ENCODE assay signal across 29 mouse cellular contexts in genomic region chr3:94375861-94376260, GRCm38 (mm10). TPM values are rescaled to one million over a fixed set of nuclear protein-coding genes. Genes with fewer than 3 reads are reported as not detected.
"Had no signal": no experiment of that assay in that cellular context is flagged by ENCODE, and none has a peak within 500 bp of the region (broad histone marks: within the 10 kb centered on the region; RNA-seq: fewer than 3 reads in every experiment).

No protein-coding gene starts in this region.

- H3K4me3 ChIP-seq: layer of hippocampus, adult 2 months; limb, embryonic 10.5 days; limb, embryonic 13.5 days; liver, embryonic 12.5 days; liver, embryonic 15.5 days; midbrain, embryonic 15.5 days; neural tube, embryonic 12.5 days; neural tube, embryonic 15.5 days had no signal

- H3K36me3 ChIP-seq: limb, embryonic 10.5 days; limb, embryonic 13.5 days; liver, embryonic 12.5 days; liver, embryonic 15.5 days; midbrain, embryonic 15.5 days; neural tube, embryonic 12.5 days; neural tube, embryonic 15.5 days had no signal

- H3K9me3 ChIP-seq: limb, embryonic 10.5 days; limb, embryonic 13.5 days; liver, embryonic 12.5 days; liver, embryonic 15.5 days; midbrain, embryonic 15.5 days; neural tube, embryonic 12.5 days; neural tube, embryonic 15.5 days had no signal

- H3K27me3 ChIP-seq: midbrain, embryonic 15.5 days had no signal

- H3K4me2 ChIP-seq: limb, embryonic 13.5 days; liver, embryonic 12.5 days; liver, embryonic 15.5 days; midbrain, embryonic 11.5 days; midbrain, embryonic 15.5 days; neural tube, embryonic 12.5 days; neural tube, embryonic 15.5 days had no signal

- DNase-seq: kidney, adult 18-20 months; kidney, adult 9 months; kidney, postnatal 25 days; layer of hippocampus, adult 9-11 months; liver; lung, adult 2 months; lung, postnatal 14 days; lung, postnatal 4 days; retina, postnatal 1 day had no signal

- H3K9ac ChIP-seq: limb, embryonic 13.5 days; liver, embryonic 12.5 days; liver, embryonic 15.5 days; midbrain, embryonic 15.5 days; neural tube, embryonic 12.5 days; neural tube, embryonic 15.5 days had no signal

- H3K27ac ChIP-seq: kidney, postnatal 0 days; layer of hippocampus, adult 2 months; limb, embryonic 10.5 days; limb, embryonic 13.5 days; liver, embryonic 12.5 days; liver, embryonic 15.5 days; midbrain, embryonic 15.5 days; neural tube, embryonic 12.5 days; neural tube, embryonic 15.5 days had no signal

- ATAC-seq: intestine, embryonic 16.5 days; liver, embryonic 12.5 days; midbrain, embryonic 15.5 days had no signal

RNA-seq across cellular contexts. Expression of gene Rorc, which starts 3.3 kb away (rescaled TPM):
- total RNA-seq: megakaryocyte-erythroid progenitor cell, adult 5-6 weeks had no signal

RNA-seq across cellular contexts. Expression of gene C2cd4d, which starts 13.6 kb away (rescaled TPM):
- total RNA-seq: megakaryocyte progenitor cell, adult 5-6 weeks; megakaryocyte-erythroid progenitor cell, adult 5-6 weeks had no signal

RNA-seq across cellular contexts. Expression of gene Lingo4, which starts 22.5 kb away (rescaled TPM):
- total RNA-seq: megakaryocyte progenitor cell, adult 5-6 weeks had no signal
- polyA plus RNA-seq: limb, embryonic 10.5 days; testis, adult 2 months had no signal

RNA-seq across cellular contexts. Expression of gene Them5, which starts 34.0 kb away (rescaled TPM):
- total RNA-seq: layer of hippocampus, adult 2 months; layer of hippocampus, postnatal 25 days; left cerebral cortex, adult 18-20 months; left cerebral cortex, postnatal 25 days; megakaryocyte progenitor cell, adult 5-6 weeks; megakaryocyte-erythroid progenitor cell, adult 5-6 weeks had no signal
- polyA plus RNA-seq: large intestine, adult 2 months; limb, embryonic 10.5 days; liver, embryonic 12.5 days; liver, embryonic 15.5 days; midbrain, embryonic 15.5 days; neural tube, embryonic 12.5 days; small intestine, adult 2 months; spleen, adult 2 months had no signal

RNA-seq across cellular contexts. Expression of gene Tdrkh, which starts 37.2 kb away (rescaled TPM):
- polyA plus RNA-seq: small intestine, adult 2 months had no signal
